Mouse (Mus musculus) brain, embryonic 14.5 days (tissue): ENCODE results near the gene Eppin.

Experiments used
- CTCF ChIP-seq: fragments of 200-500 bp; IDR thresholded peaks from 2 replicates; pipeline ENCODE4 v1.5.1; 2012; ENCODE audit warnings: inconsistent platforms, mild to moderate bottlenecking, moderate library complexity, borderline replicate concordance; ENCODE audit not compliant: insufficient read depth, insufficient read length; ENCODE audit errors: extremely low read depth
- POLR2A ChIP-seq: fragments of 200-500 bp; IDR thresholded peaks from 2 replicates; pipeline ENCODE4 v1.6.1; 2012; ENCODE audit warnings: mild to moderate bottlenecking, inconsistent platforms, borderline replicate concordance; ENCODE audit not compliant: poor library complexity, insufficient read depth, insufficient read length, severe bottlenecking; ENCODE audit errors: extremely low read depth

- TF ChIP-seq POLR2A = no peak
- peak; percentile 75; the same call in 1 of the 2 replicates for TF ChIP-seq CTCF
Observed at GRCm38 (mm10) chr2:164592014-164592413, 1.4 kb downstream of the Eppin start.
